Mouse (Mus musculus) megakaryocyte progenitor cell, adult 5-6 weeks (primary cell): Measurements from ENCODE around the gene Defb7. TPM values are rescaled to one million over a fixed set of nuclear protein-coding genes. Genes with fewer than 3 reads are reported as not detected.

ENCODE experiments used
- ATAC-seq: replicated peaks from 2 replicates; pipeline ENCODE4 v1.8.0; 2016; ENCODE audit warnings: mild to moderate bottlenecking, moderate TSS enrichment, inconsistent platforms; ENCODE audit not compliant: poor library complexity
- total RNA-seq, 2 experiments: library from RNA; stranded (forward) in 1 of 2; stranded (reverse) in 1 of 2; fragments of 157-497, 149-512 nt in 1 of 2; fragments of 200-1000 nt in 1 of 2; gene quantifications; 2 replicates each; pipeline versions ENCODE4 v1.2.3 to v1.2.4; 2015 to 2017

Gene Defb7
- total RNA-seq (2015) (not detected in 2 replicates), total RNA-seq (2017) (not detected in 2 replicates)

DNA sequence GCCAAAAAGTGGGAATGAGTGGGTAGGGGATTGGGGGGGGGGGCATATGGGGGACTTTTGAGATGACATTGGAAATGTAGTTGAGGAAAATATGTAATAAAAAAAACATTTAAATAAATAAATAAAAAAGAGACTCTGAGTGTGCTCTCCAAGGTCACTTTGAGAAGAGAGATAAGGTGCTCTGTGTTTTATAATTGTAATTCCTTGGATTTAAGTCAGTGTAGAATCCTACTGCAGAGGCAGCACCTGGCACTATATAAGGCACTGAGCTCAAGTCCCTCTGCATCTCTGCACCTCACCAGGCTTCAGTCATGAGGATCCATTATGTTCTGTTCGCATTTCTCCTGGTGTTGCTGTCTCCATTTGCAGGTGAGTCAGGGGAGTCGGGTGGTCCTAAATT, at the start of gene Defb7:
TSS of gene Defb7 (plus strand) at position 301 of the 400 bp plus-strand sequence.
- no peak for ATAC-seq

DNA sequence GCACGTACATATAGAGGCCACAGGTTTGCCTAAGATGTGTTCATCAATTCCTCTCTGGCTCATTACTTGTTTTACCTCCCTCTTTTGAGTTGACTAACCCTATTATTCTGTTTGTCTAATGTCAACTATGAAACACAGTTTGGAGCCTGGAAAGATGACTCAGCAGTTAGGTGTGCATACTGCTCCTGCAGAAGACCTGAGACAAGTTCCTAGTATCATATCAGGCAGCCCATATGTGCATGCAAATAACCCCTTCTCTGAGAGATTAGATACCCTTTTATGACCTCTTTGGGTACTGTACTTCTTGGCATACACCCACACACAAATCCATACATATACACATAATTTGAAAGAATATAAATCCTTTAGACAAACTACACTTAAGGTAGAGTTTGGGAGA, 48.5 kb upstream of the Defb7 start:
- no peak for ATAC-seq

DNA sequence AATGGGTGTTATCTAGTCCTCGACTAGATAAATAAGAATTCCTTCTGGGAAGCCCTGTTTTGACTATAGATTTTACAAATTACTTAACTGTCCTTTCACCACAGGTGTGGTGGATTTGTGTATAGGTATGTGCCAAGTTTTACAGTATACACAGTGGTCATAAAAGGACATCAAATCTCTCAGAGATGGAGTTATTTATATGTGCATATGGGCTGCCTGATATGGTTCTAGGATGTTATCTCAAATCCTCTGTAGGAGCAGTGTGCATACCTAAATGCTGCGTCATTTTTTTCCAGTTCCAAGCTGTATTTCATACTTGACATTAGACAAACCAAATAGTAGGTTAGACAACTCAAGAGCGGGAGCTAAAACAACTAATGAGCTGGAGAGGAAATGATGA, 33.5 kb upstream of the Defb7 start:
- no peak for ATAC-seq

DNA sequence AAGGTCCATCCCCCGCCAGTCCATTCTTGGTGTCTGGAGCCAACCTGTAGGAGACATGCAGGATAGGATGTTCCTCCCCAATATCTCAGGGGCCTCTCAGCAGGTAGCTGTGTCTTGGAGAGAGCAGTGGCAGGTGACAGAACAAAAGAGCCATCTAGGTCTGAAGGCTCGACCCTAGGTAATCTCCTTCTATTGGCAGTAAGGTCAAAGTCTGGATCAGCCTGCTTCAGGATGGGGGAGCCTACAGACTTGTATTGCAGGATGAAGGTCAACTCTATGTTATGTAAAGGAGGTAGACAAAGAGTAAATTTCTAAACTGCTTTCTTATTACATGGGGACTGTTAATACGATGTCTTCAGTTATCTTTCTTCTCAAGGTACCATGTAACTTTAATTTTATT, 25.9 kb upstream of the Defb7 start:
- ATAC-seq = no peak

DNA sequence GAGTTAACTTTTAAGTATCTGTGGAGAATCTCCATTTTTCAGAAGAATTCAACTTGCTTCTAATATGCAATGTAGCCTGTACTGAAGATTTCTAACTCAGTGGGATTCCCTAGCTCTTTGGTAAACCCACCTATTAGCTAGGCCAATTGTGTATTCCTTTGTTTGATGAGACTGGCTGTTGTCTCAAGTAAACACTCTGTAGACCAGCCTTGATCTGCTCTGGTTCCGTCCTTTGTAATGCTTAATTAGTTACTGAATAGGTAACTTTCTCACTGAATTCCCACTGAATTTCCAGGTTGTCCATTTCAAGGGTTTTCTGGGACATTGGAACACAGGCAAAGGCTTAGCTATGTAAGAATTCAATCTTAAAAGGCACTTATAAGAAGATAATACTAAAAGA, 5.6 kb downstream of the Defb7 start:
- no peak for ATAC-seq

DNA sequence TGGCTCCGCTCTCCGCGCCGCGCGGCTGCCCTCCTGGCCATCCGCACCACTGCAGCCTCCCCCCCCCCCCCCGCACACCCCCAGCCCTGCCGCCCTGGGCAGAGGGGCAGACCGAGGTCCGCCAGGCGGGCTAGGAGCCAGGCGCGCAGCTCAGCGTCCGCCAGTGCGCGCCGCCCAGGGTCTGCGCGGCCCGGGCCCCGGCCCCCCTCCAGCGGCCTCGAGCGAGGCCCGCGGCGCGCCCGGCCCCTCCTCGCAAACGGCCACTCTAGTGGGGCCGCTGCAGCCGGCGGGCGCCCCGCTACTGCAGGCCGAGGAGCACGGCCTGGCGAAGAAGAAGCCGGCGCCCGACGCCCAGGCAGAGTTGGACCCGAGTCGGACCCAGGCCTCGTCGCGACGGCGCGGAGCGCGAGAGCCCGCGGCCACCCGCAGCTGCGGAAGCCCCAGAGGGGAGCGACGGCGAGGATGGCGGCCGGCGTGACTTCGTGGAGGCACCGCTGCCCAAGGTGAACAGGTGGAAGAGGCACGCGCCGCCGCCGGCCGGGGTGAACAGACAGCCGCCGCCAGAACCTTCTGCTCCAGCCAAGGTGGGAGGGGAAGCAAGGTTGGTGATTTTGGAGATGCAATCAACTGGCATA, 40.4 kb downstream of the Defb7 start:
- no peak for ATAC-seq

DNA sequence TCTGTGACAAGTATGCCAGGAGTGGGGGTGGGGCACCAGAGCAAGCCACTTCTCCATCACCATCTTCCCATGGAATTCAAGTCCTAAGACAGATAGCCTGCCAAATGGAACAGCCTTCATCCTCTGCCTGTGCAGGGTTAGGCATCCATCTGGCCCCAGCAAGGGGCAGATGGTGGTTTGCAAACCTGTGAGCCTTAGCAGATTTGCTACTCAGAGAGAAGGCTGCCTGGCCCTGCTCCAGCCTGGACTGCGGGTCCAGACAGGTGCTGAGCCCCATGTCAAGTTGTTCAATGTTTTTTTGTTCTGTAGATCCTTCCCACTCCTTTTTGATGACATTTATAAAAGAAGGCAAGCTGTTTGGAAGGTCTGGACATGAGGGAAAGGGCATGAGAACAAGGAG, 45.5 kb downstream of the Defb7 start:
- ATAC-seq = no peak

Other genes starting within 250 kb of the Defb7 start
- not detected in 2 replicates for gene Defb5, start 247.5 kb upstream of the Defb7 start, total RNA-seq (2015)
- not detected in 2 replicates for gene Defb5, start 247.5 kb upstream of the Defb7 start, total RNA-seq (2017)
- gene Defb3, start 201.7 kb upstream of the Defb7 start, total RNA-seq (2015) = not detected in 2 replicates
- not detected in 2 replicates for gene Defb3, start 201.7 kb upstream of the Defb7 start, total RNA-seq (2017)
- not detected in 2 replicates for gene Defb8, start 47.5 kb upstream of the Defb7 start, total RNA-seq (2015)
- gene Defb8, start 47.5 kb upstream of the Defb7 start, total RNA-seq (2017) = not detected in 2 replicates
- not detected in 2 replicates for gene 4930467E23Rik, start 234.5 kb downstream of the Defb7 start, total RNA-seq (2015)
- gene 4930467E23Rik, start 234.5 kb downstream of the Defb7 start, total RNA-seq (2017) = not detected in 2 replicates